Mouse (Mus musculus): ENCODE data around the gene Erbb3.

GRCm38 (mm10) chr10:128620241-128620640 is 30.8 kb upstream of the Erbb3 start:
- TF ChIP-seq CTCF (IDR thresholded peaks at IDR 0.05; ENCODE audit: control insufficient read depth, insufficient read depth, insufficient replicate concordance, low read depth, low read length): no peak
- TF ChIP-seq POLR2A (IDR thresholded peaks at IDR 0.05; ENCODE audit: control insufficient read depth, low read depth, low read length): no peak

Data from testis, adult 2 months (tissue).